Mouse (Mus musculus): ENCODE measurements around the gene Kansl1.

Gene Kansl1

DNA sequence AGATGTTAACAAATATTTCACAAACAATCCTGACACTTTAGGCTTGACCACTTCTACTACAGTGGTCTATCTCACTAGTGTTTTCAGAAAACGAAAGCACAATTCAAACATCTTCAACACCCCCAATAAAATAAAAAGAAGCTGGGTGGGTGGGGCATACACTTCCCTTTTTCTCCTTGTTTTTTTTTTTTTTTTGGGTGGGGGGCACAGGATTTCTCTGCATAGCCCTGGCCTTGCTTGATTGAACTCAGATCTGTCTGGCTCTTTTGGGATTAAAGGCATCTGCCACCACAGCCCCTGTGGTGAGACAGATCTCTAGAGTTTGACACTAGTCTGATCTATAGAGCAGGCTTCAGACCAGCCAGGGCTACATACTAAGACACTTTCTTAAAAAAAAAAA is 106.0 kb downstream of the Kansl1 start:
- no peak for DNase-seq (ENCODE audit: low read depth)

DNA sequence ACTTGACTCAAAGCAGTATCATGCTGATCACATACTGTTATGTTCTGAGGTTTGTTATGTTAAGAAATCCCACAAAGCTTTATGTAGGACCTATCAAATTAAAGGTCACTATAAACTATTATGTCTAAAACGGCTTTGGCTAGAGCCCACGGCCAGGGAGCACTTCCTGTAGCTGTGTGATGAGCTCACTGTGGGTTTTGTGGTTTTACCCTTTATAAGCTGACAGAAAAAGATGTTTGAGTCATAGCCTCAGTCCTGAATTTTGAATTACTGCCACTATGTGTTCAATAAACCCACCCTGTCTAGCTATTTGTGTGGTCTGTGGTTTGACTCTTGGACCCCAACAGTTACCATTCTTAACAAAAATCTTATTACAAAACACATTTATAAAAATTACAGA is 106.9 kb downstream of the Kansl1 start:
- no peak for DNase-seq (ENCODE audit: low read depth)

DNA sequence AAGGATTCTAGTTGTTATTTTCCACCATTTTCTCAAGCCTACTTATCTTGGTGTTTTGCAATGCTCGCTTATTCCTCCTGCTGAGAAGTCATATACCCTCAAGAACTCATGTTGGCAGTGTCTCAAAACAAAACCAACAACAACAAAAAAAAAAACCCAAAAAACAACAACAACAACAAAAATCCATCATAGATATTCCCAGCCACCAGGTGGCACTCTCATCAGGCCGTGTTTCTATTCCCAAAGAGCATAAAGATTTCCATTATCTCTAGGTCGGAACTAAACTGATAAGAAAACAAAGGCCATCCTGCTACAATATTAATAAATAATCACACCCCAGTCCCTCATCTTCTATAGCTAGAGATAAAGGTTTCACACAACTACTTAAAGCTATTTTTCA is 121.7 kb downstream of the Kansl1 start:
- no peak for DNase-seq (ENCODE audit: low read depth)

DNA sequence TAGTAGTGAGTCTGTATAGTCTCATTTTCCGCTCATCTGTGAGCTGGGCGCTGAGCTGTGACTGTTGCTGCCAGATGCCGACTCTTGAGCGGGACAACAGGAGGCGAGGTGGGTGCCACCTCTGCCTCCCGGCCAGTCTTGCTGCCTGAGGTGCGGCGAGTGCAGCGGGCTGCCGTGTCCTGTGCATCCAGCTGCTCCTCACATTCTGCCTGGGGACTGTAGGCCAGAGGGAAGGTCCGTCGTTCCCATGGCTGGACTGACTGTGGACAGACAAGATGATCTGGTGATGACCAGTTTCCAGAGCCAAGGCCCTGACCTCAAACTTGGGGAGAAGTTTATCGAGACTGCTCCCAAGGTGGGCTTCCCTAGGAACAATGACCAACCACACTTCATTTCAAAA is 133.7 kb downstream of the Kansl1 start:
- no peak for DNase-seq (ENCODE audit: low read depth)

DNA sequence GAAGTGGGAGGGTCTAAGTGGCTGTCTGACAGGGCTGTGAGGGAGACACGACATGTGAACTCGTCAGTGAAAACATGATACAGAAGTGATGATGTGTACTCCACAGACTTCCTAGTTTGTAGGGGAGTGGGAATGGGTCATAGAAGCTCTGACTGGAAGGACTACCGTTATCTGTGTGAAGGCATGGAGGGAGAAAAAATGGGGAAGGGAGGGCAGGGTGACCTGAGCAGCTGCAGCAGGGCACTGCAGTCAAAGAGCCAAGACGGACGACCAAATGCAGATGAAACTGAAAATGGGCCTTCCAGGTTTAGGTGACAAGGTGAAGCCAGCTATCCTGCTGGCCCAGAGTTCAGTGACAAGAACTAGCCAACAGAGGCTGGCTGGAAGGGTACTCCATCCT is 134.5 kb downstream of the Kansl1 start:
- no peak for DNase-seq (ENCODE audit: low read depth)

DNA sequence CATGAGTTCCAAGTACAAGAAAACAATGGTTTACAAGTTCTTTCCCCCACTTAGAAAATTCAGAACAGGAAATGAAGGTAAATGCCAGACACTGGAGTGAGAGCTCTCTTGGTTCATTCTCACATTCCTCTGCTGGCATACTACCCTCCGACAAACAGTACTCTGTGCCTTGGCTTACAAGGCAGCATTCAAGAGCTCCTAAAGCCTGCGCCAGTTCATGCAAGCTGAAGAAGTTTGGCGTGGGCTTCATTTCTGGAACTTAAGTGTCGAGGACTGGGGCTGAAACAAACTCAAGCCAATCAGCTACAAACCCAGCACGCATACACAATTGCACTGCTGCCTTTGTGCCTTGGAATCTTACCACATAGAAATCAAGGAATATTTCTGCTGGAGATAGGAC is 136.6 kb downstream of the Kansl1 start:
- DNase-seq (ENCODE audit: low read depth) = no peak

DNA sequence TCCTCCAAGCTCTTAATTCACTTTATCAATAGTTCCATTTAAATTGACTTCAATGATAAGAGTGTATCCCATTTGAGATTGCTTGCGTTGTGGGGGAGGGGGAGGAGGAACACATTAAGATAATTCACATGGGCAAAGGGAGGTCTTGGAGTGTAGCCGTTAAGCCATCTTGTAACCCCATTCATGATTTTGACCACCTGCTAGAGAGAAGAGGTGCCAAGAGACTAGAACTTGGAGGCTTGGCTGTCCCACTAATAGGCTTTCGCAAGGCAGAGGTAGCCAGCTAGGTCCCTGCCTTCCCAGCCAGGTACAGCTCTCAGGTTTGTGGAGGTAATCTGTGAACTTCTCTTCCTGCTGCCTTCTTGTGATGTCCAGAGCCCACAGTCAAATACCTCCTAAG is 137.5 kb downstream of the Kansl1 start:
- no peak for DNase-seq (ENCODE audit: low read depth)

DNA sequence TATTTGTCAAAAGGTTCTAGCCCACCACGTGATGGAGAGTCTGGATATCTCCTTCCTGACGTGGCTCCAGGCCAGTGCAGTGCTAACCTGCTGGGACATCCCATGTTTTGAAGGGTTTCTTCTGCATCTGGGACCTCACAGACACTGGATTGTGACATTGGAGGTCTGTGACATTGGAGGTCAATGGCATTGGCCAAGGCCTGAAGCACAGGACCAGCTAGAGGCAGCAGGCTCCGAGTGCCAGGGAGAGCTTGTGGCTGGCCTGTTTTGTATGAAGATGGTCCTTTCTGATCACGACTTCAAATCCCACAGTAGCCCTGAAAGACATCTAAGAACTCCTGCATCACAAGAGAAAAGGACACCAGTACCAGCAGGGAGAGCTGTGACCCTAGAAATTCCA is 138.5 kb downstream of the Kansl1 start:
- no peak for DNase-seq (ENCODE audit: low read depth)

DNA sequence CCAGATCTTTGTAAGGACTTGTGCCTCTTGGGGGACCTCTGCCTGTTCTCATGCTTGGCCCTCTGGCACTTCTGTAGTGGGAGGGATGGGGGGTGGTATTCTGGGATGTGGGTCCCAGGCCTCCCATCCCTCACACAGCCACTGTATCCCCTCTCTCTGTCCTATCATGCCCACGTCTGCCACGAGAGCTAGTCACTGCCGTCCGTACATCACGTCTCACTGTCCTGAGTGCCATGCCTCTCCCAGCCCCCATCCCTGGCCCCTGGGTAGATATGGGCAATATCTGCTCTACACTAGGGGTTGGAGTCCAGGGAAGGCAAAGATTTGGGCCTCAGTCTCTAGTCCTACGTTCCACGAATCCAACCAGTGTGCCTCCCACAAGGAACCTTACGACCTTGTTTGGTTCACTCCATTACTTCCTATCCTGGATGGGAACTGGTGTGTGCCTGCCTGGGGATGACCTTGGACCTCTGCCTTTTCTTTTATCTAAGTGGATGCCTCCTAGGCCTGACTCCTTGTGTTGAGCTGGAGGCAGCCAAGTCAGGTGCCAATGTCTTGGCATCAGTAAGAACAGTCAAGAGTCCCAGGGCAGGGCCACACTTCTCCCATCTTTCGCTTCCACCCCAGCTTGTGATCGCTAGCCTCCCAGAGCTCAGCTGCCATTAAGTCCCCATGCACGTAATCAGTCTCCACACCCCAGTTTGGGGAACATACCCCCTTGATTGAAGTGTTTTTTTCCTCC is 139.3 kb downstream of the Kansl1 start:
- no peak for DNase-seq (ENCODE audit: low read depth)

DNA sequence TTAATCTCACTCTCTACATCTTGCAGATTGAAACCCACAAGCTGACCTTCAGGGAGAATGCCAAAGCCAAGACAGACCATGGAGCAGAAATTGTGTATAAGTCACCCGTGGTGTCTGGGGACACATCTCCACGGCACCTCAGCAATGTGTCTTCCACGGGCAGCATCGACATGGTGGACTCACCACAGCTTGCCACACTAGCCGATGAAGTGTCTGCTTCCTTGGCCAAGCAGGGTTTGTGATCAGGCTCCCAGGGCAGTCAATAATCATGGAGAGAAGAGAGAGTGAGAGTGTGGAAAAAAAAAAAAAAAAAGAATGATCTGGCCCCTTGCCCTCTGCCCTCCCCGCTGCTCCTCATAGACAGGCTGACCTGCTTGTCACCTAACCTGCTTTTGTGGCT is 140.7 kb downstream of the Kansl1 start:
- DNase-seq (ENCODE audit: low read depth) = no peak

DNA sequence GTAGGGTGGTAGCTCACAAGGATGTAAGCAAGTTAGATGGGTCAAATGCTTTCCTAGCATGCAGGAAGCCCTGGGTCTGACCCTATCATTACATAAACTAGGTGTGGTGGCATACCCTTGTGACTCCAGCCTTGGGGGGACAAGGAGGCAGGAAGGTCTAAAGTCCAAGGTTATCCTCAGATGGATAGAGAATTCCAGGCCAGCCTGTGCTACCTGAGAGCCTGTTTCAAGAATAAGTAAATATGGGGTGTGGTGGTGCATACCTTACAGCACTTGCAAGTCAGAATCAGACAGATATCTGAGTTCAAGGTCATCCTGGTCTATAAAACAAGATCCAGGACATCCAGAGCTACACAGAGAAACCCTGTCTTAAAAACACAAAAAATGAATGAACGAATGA is 141.2 kb downstream of the Kansl1 start:
- no peak for DNase-seq (ENCODE audit: low read depth)

DNA sequence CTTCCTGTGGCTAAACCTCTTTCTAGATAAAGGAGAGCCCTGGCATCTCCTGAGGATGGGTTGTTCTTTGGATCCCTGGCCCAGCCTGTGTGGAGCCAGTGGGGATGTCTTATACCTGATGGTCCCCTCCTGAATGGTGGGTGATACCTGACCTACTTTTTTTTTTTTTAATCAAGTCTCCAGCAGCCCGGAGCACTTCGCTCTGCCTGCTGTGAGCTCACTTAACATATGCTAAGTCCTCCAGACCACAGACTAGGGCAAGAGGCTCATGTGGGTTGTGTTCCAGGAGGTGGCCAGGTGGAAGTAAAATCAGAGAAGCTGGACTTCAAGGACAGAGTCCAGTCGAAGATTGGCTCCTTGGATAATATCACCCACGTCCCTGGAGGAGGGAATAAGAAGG is 146.5 kb downstream of the Kansl1 start:
- DNase-seq (ENCODE audit: low read depth) = no peak

DNA sequence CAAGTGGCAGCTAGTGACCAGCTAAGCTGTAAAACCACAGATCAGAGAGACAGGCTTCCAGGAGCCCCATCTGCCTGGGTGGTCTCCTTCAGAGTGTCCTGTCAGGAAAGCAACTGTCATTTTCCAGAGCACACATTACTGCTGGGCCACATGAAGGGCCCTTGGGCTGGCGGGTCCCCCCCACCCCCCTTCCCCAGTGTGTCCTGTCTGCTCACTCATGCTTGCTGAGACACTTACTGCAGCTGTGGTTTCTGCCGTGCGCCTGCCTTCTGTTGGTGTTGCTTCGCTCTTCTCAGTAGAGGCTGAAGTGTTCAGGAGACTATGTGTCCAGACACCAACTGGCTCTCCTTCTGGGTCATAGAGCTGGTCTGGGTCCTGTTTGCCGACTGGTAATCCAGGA is 148.2 kb downstream of the Kansl1 start:
- no peak for DNase-seq (ENCODE audit: low read depth)

DNA sequence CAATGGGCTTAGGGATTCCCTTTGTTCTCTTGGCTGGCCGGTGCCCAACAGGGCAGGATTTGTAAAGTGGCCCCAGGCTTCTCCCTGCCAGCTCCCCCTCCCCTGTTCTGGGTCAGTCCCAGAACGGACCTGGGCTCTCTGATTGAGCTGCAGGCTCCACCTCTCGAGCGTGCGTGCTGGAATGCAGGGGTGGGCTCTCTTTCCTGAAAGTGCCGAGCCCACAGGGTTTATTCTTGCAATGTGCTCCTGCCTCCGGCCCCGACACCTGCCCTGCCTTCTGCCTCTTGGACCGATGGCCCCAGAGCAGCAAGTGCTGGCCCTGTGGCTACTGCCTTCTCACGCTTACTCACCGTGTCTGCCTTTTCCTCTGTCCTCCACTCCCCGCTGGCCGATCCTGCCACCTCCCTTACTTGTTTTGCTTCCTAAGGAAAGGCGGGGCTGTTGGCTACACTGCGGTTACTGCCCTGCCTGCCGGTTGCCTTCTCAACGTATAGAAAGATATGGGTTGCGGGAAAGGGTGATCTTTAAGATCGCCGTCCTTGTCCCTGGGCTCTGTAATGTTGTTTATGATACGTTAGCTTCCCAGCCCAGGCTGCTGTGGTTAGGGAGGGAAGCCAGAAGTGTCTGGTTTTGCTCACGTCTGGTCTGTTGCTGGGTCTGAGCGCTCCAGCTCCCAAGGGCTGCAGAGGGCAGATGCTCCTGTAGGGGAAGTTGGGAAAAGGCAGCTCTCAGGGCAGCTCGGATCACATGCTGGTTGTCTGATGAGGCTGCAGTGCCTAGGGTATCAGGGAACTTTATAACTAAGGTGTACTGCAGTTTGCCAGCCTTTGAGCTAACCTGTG is 149.5 kb downstream of the Kansl1 start:
- peak; percentile 20 for DNase-seq (ENCODE audit: low read depth)

DNA sequence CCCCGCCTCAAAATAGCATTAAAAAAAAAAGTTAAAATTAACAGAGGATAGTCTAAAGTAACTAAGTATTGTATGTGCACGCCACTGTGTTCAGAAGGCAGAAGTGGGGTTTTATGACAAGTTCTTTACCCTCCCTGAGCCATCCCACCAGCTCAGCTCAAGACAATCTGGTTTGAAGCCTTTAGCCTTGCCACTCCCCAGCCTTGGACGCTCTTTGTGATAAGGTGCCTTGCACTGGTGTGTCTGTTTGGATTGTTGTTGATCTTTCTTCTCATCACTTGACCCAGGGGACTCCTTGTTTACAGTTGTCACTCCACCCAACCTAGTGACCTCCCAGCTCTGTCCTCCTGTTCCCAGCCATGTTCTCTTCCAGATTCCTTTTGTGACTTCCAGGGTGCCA is 151.0 kb downstream of the Kansl1 start:
- DNase-seq (ENCODE audit: low read depth) = peak; percentile 32

DNA sequence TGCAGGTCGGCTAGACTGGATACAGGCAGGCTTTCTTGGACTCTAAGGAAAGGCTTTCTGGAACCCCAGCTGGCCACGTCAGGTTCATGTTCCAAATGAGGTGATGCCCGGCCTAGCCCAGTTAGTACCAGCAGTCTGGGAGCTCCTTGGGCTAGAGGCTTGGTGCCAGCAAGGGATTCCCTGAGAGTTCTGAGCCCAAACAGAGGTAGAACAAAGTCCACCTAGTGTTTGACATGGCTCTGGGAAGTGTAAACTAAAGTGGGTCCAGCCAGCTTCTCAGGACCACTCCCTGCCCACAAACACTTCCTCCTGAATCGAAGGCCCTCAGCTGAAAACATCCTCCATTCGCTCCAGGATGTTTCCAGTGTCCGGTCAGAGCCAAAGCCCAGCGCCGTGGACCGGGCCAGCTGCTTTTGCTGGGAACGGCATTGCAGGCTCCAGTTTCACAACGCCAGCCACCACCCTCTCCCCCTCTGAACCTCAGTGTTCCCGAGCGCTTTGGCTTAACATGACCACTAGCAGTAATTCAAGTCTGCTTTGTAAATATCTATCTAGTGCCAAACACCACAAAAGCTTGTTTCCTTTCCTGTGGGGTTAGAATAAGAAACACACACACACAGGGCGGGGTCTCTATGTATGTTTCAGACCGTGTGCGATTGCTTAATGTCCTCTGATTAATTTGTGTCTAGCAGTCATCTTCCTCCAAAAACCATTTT is 151.8 kb downstream of the Kansl1 start:
- no peak for DNase-seq (ENCODE audit: low read depth)

DNA sequence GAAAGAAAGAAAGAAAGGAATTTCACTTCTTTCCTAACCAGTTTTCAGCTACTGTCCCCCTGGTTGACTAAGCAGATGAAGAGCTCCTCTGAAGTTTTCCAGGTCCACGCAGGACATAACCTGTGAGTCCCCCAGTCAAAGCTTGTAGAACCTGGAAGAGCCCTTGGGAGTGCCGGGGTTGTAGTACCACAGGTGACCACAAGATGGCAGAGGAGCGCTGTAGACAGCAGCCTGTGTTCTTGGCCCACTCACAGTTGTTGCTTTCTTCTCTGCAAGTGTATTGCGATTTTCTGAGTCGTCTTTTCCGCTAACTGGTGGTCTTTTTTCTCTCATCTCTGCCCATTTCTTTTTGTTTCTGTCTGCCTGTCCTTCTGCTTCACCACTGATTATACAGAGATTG is 153.0 kb downstream of the Kansl1 start:
- DNase-seq (ENCODE audit: low read depth) = peak; percentile 83

DNA sequence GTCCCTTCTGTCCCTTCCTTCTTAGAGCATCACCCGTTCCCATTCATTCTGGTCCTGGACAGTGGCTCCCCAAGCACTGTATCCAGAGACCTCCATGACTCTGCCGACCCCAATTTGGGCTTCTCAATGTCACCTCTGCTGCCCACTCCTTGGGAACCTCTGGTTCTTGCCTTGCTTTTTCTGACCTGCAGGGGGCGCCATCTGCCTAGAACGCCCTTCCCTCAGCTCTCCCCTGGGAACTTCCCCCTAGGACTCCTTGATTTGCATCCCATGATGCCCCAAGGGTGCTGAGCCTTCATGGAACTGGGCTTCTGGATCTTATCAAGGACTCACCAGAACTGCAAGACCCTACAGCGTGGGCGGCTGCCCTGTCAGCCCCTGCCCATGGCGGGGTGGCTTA is 157.0 kb downstream of the Kansl1 start:
- DNase-seq (ENCODE audit: low read depth) = no peak

DNA sequence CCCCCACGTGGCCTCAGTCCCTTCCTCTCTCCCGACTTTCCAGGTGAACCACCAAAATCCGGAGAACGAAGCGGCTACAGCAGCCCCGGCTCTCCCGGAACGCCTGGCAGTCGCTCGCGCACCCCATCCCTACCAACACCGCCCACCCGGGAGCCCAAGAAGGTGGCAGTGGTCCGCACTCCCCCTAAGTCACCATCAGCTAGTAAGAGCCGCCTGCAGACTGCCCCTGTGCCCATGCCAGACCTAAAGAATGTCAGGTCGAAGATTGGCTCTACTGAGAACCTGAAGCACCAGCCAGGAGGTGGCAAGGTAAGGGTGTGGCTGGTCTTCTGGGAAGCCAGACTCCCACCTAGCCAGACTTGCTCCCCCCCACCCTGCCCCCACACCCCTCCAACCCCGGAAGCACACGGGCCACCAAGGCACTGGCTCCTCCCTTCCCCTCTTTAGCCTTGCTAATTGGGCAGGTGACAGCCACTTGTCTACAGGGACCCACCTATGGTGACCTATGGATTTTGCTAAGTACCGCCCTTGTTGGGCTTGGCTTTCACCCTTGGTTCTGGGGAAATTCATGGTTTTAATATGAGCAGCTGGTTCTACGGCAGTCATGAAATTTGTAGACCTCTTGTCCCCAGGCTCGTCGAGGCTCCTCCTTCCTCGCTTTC is 158.3 kb downstream of the Kansl1 start:
- peak; percentile 62 for DNase-seq (ENCODE audit: low read depth)

DNA sequence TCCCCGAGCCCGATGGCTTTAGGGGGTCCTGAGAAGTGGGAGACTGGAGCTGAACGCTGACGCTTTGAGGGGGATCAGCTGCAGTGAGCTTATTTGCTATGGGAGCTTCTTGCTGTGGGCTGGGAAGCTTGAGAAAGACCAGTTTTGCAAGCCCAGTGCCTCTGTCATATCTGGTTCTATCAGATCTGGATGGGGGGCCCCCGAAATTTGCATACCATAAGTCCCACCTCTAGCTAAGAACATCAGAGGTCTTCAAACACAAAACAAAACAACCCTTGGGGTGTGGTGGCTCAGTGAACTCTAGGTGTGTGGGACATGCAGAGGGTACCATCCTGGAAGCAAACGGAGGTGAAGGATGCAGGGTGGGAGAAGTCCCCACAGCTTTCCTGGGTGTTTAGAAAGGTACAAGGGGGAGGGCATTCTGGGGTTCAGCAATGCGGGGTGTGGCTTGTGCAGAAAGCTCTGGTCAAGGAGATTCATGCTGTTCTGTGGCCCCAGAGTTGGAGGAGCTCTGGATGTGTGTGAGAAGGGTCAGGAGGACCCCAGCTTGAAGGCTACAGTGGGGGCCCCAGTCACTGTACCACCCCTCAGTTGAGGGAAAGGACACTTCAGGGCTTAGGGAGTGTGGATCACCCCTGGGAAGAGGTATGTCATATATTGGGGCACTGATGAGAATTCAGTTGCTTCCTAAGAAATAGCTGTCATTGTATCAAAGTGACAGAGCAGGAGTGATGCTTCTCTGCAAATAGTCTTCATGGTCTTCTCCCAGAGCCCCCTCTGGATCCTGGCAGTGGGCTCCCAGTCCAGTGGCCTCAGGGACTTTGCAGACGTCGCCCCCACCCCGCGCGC is 159.1 kb downstream of the Kansl1 start:
- DNase-seq (ENCODE audit: low read depth) = peak; percentile 39

DNA sequence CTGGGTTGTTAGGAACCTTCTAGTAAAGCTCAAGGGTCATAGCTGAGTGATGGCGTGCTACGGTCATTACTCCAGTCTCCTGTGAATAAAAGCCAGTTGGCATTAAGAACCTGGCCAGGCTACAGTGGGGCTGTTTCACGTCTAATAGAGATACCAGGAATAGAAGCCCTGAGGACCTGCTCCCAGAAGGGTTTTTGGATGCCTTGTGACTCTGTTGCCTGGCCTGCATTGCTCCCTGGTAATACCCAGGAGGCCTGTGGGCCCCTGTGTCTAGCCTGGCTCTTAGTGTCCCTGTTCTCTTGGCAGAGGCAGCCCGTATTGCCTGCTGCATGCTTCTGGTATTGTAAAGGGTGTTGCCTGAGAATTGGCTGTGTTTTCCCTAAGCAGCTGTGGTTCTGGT is 161.5 kb downstream of the Kansl1 start:
- DNase-seq (ENCODE audit: low read depth) = no peak

DNA sequence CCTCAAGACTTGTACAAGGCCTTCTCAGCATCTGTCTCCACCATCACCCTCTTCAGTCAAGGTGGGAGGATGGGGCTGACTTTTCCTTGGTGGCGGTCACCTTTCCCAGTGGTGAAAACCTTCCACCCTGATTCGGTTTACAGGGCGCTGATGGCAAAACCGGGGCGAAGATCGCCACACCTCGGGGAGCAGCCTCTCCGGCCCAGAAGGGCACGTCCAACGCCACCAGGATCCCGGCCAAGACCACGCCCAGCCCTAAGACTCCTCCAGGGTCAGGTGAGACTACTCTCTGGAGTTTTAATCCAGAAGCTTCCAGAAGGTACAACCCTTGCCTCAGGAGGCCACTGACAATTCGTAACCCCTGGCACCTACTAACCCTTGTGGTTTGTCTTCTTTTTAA is 162.2 kb downstream of the Kansl1 start:
- DNase-seq (ENCODE audit: low read depth) = no peak

Data from c-Kit-positive CD71-positive TER-119-negative erythroid progenitor cells, embryonic 14.5 days (primary cell).